Mouse (Mus musculus): Measurements from ENCODE around the gene Adpgk. TPM values are rescaled to one million over a fixed set of nuclear protein-coding genes. Genes with fewer than 3 reads are reported as not detected.

Gene Adpgk
- total RNA-seq, 2 experiments from 2014 or later: 14.8 to 16.2 TPM

DNA sequence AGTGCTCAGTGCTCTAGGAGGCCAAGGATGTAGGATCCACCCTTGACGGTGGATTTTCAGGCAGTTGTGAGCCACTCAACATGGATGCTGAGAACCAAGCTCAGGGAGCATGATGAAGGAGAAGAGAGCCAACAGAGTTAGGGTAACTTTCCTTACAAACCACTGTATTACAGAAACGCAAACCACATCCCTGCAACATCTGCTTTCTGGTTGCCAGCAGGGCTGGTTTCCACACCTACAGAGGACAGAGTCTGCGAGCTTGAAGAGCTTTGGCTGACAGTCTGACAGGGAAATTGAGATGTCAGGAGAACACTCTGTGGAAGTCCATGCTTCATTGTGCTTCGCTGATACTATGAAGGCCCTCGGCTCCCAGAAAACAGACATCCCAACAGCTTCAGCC lies 3.3 kb upstream of the Adpgk start:
- intact Hi-C loops (cut with DNase I): no loop called here
- no peak for DNase-seq (ENCODE audit: low spot score in 2 of 2)

DNA sequence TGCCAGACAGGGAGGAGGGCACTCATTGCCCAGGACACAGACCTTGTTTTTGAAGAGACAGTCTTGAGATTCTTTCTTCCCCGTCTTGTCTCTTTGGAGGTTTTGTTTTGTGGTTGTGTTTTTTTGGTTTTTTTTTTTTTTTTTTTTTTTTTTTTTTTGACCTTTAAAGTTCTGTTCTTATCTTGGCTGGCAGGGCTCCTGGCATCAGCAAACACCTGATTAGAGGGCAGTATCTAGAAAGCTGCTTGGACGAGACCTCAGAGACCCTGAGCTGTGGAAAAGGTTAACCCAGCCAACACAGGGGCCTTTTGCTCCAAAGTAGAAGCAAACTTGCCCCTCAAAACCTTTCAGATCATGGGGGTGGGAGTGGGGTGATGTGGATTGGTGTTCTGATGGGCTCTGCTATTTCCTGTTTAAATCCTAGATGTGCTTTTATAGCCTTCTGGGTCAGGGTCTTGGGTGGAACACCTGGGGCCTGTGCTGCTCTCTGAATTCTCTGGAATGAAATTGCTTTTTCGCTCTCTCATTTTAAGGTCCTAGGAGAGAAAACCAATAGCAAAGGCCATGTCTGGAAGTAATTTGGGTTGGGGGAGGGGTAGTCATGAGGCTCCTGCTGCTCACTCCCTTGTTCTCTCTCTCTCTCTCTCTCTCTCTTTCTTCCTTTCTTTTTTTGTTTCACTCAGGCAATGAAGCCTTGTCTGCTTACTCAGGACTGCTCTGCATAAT lies 2.5 kb upstream of the Adpgk start:
- intact Hi-C loops (cut with DNase I): no loop called here
- DNase-seq (ENCODE audit: low spot score in 2 of 2): no peak

DNA sequence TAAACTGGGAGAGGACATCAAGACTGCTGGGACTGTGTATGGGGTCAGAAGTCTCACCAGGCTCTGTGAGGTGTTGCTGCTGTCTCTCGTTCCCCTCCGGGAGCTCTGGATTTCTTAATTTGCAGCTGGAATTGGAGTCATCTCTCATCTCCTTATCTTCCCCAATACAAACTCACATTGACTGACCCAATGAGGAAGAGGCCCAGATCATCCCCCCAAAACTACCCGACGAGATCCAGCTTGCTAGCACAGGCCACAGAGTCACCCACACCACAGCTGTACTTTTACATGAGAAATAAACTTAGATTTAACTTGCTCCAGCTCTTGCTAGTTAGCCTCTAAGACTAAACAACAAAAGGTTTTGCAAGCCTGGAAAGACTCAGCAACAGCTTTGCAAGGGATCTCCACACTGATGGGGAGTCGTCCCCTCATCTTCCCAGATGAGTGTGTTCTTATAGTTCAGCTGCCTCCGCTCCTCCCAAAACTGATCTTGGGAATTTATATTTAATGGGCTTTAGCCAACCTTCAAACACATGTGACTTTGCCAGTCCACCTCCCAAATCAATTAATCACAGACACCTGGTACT lies 1.7 kb upstream of the Adpgk start:
- intact Hi-C loops (cut with DNase I): no loop called here
- DNase-seq (ENCODE audit: low spot score in 2 of 2): no peak

DNA sequence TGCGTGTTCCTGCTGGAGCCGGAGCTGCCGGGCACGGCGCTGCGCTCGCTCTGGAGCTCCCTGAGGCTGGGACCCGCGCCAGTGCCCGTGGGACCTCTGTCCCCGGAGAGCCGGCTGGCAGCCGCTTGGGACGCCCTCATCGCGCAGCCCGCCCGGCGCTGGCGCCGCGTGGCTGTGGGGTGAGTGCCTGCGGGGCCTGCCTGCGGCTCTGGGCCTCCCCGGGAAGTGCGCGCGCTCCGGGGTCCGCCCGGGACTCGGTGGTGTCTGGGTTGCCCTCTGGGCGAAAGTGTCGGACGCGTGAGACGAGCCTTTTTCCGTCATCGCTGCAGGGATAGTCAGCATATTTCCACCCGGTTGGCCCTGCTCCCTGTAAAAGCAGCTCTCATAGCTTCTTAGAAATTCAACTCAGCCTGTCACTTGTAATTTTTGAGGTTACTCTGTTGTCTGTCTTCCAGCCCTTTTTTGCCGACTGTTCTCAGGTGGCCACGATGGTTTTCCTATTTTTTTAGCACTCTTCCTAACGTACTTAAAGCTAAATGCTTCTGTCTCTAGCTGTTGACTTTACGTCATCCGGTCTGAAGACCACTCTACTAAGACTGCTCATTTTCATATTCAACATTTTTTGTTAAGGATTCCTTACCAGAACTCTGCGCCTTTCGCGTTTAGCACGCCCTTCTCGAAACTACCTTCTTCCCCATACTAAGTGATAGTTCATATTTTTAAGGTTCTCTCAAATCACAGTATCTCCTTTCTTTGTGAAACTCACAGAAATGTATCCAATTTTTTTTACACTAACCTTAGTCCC lies 532 bp downstream of the Adpgk start:
- DNase-seq (ENCODE audit: low spot score in 2 of 2): no peak
- intact Hi-C loops (cut with DNase I): loop anchor here (1.0 kb wide), 1 partner anchor 194 kb away; the partner anchor contains the start of gene Arih1

DNA sequence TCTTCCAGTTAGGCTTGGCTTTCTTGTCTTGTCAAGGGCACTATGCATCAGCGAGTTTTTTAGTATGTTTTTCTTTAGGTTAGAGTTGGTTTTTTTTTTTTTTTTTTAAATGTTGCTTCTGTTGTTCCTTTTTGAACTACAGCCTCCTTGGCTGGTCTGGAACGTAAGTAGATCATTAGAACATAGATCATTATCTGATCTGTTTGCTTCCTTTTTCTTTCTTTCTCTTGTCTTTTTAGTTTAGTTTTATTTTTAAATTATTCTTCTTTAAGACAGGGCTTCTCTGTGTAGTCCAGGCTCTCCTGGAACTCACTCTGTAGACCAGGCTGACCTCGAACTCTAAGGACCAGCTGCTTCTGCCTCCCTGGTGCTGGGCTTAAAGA lies 1.1 kb downstream of the Adpgk start:
- no peak for DNase-seq (ENCODE audit: low spot score in 2 of 2)
- intact Hi-C loops (cut with DNase I): no loop called here

DNA sequence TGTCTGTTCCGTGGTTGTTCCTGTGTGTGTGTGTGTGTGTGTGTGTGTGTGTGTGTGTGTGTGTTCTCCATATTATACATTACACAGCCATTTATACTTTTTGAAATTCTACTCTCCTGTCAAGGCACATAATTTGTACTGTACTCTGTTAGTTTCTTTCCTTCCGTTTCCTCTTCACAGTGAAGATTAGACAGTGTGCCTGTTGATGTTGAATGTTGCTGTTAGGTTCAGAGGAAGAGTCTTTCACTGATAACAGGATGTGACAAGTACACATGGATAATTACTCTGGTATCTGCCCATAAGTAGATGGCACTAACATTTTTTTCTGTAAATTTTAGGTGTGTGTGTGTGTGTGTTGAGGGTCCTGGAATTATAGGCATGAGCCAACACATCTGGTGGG lies 5.1 kb downstream of the Adpgk start:
- no peak for DNase-seq (ENCODE audit: low spot score in 2 of 2)
- intact Hi-C loops (cut with DNase I): no loop called here

DNA sequence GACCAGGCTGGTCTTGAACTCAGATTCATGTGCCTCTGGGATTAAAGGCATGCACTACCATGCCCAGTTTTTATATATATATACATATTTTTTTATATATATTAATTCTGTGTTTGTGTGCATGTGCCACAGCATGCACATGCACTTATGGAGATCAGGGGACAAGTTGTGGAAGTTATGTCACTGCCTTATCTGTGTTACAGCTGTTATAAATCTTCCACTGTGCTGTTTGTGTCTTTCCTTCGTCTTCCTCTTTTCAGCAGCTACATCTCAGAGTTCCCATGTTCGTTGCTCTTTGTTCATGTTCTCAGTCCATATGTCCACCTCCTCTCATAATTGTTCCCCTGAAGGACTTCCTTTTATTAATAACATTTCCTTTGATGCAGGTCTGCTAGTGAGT lies 16.5 kb downstream of the Adpgk start:
- DNase-seq (ENCODE audit: low spot score in 2 of 2): no peak
- intact Hi-C loops (cut with DNase I): no loop called here

DNA sequence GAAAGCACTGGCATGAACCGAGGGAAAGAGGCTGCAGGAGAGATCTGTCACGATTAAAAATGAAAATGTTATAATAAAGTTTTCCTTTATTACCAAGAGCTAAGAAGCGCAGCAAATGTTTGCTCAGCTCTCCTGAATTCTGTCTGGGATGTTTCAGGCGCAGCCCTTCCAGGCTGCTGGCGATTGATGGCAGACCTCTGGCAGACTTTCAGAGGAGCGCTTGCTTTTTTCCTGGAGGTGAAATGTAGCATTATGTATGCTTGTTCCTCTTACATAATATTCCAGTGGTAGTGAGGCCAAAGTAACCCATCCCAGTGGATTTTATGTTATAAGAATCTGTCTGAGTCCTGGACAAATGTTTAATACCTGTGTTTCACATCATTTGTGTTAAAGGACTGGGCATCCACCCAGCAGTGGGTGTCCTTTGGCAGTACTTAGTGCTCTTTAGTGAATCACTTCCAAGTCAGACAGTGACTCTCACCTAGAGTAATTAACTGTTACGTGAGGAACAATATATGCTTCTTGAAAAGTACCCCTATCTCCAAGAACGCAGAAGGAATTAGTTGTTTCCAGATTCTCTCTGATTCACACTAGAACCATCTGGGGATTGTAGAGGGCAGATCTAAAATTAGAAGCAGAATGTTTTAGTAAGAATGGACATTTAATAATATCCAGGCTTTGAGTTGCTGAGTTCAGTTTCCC lies 19.4 kb downstream of the Adpgk start:
- DNase-seq (ENCODE audit: low spot score in 2 of 2): no peak
- intact Hi-C loops (cut with DNase I): no loop called here

DNA sequence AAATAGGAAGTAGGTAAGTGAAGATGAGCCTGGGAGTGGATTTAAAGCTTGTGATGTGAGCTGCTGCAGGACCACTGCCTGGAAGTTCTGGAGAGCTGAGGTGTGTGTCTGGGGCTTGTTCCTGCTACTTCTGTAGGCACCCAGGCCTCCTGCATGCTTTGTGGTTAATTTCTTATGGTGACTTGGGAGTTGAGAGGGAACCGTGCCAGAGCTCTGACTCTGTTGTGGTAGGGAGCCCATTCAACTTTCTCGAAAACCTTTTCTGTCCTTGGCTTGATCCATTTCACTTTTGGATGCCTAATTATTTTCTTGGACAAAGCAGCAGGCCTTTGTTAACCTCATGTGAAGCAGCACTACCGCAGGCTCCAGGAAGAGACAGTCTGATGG lies 19.9 kb downstream of the Adpgk start:
- intact Hi-C loops (cut with DNase I): no loop called here
- DNase-seq (ENCODE audit: low spot score in 2 of 2): no peak

DNA sequence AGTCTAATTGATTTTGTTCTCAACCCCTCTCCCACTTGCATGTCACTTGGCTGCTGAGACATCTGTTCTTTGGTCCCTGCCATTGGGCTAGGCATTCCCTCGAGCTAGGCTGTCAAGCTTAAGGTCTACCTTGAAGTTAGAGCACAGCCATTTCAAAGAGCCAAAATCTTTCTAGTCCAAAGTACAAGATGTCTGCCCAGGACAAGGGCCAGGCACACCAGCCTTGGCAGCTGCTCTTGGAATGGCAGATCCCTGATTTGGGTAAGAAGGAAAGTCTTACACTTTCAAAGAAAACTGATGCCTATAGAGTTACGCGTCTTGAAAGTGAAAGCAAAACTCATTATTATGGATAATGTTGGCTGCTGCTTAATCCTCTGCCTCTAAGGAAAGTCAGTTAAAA lies 24.8 kb downstream of the Adpgk start:
- intact Hi-C loops (cut with DNase I): no loop called here
- DNase-seq (ENCODE audit: low spot score in 2 of 2): no peak

DNA sequence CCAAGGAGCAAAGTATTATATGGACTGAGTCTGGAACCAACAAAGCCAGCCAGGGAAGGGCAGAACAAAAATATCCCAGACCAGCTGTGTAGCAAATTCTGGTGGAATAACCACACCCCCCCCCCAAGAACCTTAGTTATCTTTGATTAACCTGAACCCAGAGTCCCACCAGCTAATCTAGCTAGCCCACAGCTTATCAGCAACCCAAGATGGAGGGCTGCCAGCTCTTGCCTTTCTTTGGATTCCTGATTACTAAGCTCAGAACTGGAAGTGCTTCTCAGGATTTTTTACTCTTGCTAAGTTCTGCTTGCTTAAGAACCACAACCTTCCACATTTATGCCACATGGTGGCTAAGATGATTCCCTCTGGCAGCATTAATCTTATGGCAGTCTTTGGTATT lies 33.0 kb downstream of the Adpgk start:
- DNase-seq (ENCODE audit: low spot score in 2 of 2): no peak
- intact Hi-C loops (cut with DNase I): no loop called here

DNA sequence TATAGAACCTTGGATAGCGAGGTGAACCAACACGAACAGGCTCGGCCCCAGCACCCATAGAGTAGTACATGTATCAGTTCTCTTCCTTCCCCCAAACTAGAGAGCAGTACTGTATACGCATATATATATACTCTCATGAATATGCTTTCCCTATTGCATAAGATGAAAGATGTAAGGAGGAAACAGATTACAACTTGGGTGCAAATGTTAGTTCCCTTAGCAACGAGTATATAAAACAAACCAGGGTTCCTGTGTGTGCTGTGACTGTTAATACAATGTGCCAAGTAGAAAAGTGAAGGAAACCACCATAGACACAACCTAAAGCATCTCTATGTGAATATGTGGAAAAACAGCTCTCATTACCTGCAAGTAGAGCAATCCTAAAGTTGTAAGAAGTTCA lies 38.7 kb downstream of the Adpgk start:
- DNase-seq (ENCODE audit: low spot score in 2 of 2): no peak

DNA sequence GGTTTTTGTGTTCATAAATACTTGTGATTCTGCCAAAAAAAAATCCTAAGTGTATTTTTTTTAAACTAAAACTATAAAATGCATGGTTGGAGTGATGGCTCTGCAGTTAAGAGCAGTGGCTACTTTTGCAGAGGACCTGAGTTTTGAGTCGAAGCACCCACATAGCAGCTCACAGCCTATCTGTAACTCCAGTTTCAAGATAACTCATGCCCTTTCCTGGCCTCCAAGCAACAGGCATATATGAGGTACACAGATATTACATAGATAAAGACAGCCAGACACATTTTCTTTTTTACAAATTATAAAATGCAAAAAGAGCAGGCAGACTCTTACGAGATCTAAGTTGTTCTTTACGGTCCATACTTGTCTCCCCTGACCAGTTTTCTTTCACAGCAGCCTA lies 45.2 kb downstream of the Adpgk start:
- DNase-seq (ENCODE audit: low spot score in 2 of 2): no peak
- intact Hi-C loops (cut with DNase I): loop anchor here (10.0 kb wide), 1 partner anchor 228 kb away; no protein-coding TSS in a partner anchor

More for the DNA sequence above, 38.7 kb downstream of the Adpgk start:
- intact Hi-C loops (cut with DNase I): loop anchor here (10.0 kb wide), 1 partner anchor 235 kb away; no protein-coding TSS in a partner anchor

DNA sequence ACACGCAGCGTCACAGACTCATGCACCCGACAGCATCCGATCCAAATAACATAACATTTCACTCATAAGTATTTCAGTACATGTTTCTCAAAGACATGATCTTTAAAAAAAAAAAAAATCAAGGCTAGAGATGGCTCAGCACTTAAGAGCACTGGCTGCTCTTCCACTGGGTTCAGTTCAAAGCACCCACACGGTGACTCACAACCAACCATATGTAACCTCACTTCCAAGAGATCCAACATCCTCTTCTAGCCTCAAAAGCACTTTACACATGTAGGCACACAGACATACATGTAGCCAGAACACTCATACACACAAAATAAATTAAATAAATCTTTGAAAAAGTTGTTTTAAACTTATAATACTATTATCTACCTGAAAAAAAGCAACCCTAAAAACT lies 46.5 kb downstream of the Adpgk start:
- no peak for DNase-seq (ENCODE audit: low spot score in 2 of 2)
- intact Hi-C loops (cut with DNase I): loop anchor here (10.0 kb wide), 1 partner anchor 227 kb away; no protein-coding TSS in a partner anchor

DNA sequence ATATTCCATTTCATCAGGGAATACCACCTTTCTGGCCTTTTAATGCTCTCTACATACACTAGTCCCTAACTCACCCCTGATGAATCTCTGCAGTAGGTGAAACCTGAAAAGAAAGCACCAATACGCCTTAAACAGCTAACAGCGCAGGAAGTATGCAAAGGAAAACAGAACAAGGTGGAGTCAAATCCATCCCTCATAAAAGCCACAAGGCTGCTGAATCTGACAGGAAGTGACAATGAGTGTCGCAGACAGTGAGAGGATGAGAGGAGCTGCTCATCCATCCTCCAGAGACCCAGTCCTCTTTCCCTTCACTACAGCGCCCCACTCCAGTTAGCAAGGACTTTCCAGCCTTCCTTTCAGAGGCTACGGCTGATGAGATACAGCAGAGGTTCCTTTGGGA lies 47.1 kb downstream of the Adpgk start:
- intact Hi-C loops (cut with DNase I): loop anchor here (10.0 kb wide), 1 partner anchor 226 kb away; no protein-coding TSS in a partner anchor
- DNase-seq (ENCODE audit: low spot score in 2 of 2): no peak

DNA sequence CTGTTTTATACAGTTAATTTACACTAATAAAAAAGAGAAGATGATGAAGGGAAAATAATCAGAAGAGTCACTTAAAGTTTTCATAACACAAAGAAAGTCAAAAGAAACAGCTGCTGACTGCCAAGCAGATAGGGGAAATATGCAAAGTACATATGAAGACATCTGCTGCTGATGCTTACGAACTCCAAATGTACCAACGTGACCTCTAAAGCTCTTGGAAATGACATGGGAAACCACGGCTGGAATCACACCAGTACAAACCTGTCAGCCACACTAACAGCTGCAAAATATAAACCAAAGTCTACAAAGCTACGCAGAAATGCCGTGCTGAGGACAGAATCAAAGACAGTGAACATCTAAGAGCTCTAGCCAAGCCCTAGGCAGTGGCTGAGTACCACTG lies 47.7 kb downstream of the Adpgk start:
- no peak for DNase-seq (ENCODE audit: low spot score in 2 of 2)
- intact Hi-C loops (cut with DNase I): loop anchor here (10.0 kb wide), 1 partner anchor 226 kb away; no protein-coding TSS in a partner anchor

DNA sequence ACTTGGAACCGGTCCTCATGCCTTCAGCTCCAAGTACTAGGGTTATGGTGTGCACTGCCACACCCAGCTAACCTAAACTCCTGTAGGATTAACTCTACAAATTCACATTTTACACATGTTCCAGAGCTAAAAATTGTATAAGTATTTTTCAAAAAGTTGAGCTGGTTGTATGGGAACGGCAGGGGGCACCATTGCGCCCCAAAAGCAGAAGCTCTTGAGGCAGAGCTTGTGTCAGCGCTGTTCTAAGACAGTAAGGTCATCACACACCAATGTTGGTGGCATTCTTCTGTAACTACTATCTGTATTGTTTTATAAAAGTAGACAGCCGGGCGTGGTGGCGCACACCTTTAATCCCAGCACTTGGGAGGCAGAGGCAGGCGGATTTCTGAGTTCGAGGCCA lies 48.6 kb downstream of the Adpgk start:
- no peak for DNase-seq (ENCODE audit: low spot score in 2 of 2)
- intact Hi-C loops (cut with DNase I): no loop called here

DNA sequence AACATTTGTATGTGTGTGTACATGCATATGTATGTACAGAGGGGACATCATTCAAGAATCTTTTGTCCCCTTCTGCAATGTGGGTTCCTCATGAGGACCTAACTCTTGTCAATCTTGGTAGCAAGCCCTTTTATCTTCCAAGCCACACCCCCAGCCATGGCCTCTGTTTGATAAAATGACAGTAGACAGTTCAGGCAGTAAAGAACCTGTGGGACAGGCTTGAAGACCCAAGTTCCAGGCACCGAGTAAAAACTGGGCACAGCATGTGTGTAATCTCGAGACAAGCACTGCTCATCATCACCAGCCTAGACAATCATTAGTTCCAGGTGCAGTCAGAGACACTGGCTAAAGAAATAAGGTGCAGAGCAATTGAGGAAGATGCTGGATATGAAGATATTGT lies 54.8 kb downstream of the Adpgk start:
- no peak for DNase-seq (ENCODE audit: low spot score in 2 of 2)
- intact Hi-C loops (cut with DNase I): no loop called here

DNA sequence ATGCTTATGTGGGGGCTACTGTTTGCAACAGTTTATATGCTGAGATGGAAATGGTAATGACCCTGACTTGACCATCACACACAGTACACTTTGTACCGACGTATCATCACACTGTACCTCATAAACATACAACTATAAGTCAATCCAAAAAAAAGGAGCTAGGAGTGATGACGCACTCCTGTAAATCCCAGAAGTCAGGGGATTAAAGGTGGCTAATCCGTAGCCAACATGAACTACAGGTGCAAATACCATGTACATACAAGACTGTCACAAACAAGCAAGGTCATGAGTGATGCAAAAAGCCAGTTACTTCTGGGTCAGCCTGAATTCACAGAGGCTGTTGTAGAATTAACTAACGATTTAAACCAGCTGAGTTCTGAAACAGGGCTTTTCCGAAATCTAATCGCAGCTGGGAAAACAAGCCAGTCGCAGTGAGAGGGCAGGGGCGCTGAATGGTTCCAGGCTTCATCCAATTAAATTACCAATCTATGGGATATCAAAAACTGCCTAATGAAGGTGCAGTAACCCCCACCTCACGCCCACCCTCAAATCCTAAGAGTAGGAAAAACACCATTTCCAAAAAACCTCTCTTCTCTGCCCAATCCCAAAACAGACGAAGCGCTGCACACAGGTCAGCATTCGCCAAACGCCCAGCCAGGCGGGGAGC lies 61.4 kb downstream of the Adpgk start:
- intact Hi-C loops (cut with DNase I): loop anchor here (2.0 kb wide), 1 partner anchor 134 kb away; the partner anchor contains the start of gene Arih1

More for the DNA sequence above, 61.4 kb downstream of the Adpgk start:
- peak in 1 of 2 experiments; percentile 6 for DNase-seq (ENCODE audit: low spot score in 2 of 2)

All from left cerebral cortex, postnatal 36 days (tissue).